Mouse (Mus musculus): Measurements from ENCODE around the gene Cstad. TPM values are rescaled to one million over a fixed set of nuclear protein-coding genes. Genes with fewer than 3 reads are reported as not detected.

The Cstad gene
- polyA plus RNA-seq, 1 experiment: 0.94 TPM

GRCm38 (mm10) chr2:30599621-30600020 is 4.8 kb downstream of the Cstad start:
- no peak overlapping the region for H3K27ac ChIP-seq (ENCODE audit: insufficient read depth, low read length)
- no peaks in the 10 kb centered on the region for H3K36me3 ChIP-seq (ENCODE audit: control insufficient read depth, insufficient read depth, low read length, poor library complexity, severe bottlenecking)
- H3K9me3 ChIP-seq (replicated peaks; ENCODE audit: control insufficient read depth, insufficient read depth, low read length, poor library complexity, severe bottlenecking): no peaks in the 10 kb centered on the region
- no peak overlapping the region for H3K4me3 ChIP-seq (ENCODE audit: low read depth, low read length)
- no peaks in the 10 kb centered on the region for H3K27me3 ChIP-seq (ENCODE audit: control insufficient read depth, insufficient read depth, low read length, poor library complexity, severe bottlenecking)
- no peak overlapping the region for H3K9ac ChIP-seq (ENCODE audit: low read depth, poor library complexity, severe bottlenecking)
- no peak for TF ChIP-seq POLR2A (IDR thresholded peaks at IDR 0.05; ENCODE audit: insufficient read depth, low read length)
- no peak for TF ChIP-seq CTCF (IDR thresholded peaks at IDR 0.05; ENCODE audit: low read depth, low read length)
- no peak for TF ChIP-seq EP300 (IDR thresholded peaks at IDR 0.05; ENCODE audit: insufficient read depth, low read depth, low read length)
- H3K4me1 ChIP-seq (ENCODE audit: control insufficient read depth, insufficient read depth, low read length): peaks cover 5% of the 10 kb centered on the region

GRCm38 (mm10) chr2:30600291-30600690 is 5.5 kb downstream of the Cstad start:
- no peak for TF ChIP-seq POLR2A (IDR thresholded peaks at IDR 0.05; ENCODE audit: insufficient read depth, low read length)
- TF ChIP-seq CTCF (IDR thresholded peaks at IDR 0.05; ENCODE audit: low read depth, low read length): no peak
- no peak for TF ChIP-seq EP300 (IDR thresholded peaks at IDR 0.05; ENCODE audit: insufficient read depth, low read depth, low read length)
- peaks cover 5% of the 10 kb centered on the region for H3K4me1 ChIP-seq (ENCODE audit: control insufficient read depth, insufficient read depth, low read length)
- no peaks in the 10 kb centered on the region for H3K9me3 ChIP-seq (replicated peaks; ENCODE audit: control insufficient read depth, insufficient read depth, low read length, poor library complexity, severe bottlenecking)
- no peaks in the 10 kb centered on the region for H3K36me3 ChIP-seq (ENCODE audit: control insufficient read depth, insufficient read depth, low read length, poor library complexity, severe bottlenecking)
- H3K27ac ChIP-seq (ENCODE audit: insufficient read depth, low read length): no peak overlapping the region
- 0 out of 2 replicates have a peak overlapping the region, but pooled peaks have one; percentile 23 for H3K9ac ChIP-seq (ENCODE audit: low read depth, poor library complexity, severe bottlenecking)
- H3K27me3 ChIP-seq (ENCODE audit: control insufficient read depth, insufficient read depth, low read length, poor library complexity, severe bottlenecking): no peaks in the 10 kb centered on the region
- H3K4me3 ChIP-seq (ENCODE audit: low read depth, low read length): peak overlapping the region; percentile 15

GRCm38 (mm10) chr2:30600965-30601841 is 6.4 kb downstream of the Cstad start:
- TF ChIP-seq CTCF (IDR thresholded peaks at IDR 0.05; ENCODE audit: low read depth, low read length): no peak
- no peak for TF ChIP-seq POLR2A (IDR thresholded peaks at IDR 0.05; ENCODE audit: insufficient read depth, low read length)
- no peak for TF ChIP-seq EP300 (IDR thresholded peaks at IDR 0.05; ENCODE audit: insufficient read depth, low read depth, low read length)
- H3K9ac ChIP-seq (ENCODE audit: low read depth, poor library complexity, severe bottlenecking): 0 out of 2 replicates have a peak overlapping the region, but pooled peaks have one; percentile 23
- no peak overlapping the region for H3K27ac ChIP-seq (ENCODE audit: insufficient read depth, low read length)
- H3K4me3 ChIP-seq (ENCODE audit: low read depth, low read length): no peak overlapping the region
- H3K36me3 ChIP-seq (ENCODE audit: control insufficient read depth, insufficient read depth, low read length, poor library complexity, severe bottlenecking): no peaks in the 10 kb centered on the region
- no peaks in the 10 kb centered on the region for H3K9me3 ChIP-seq (replicated peaks; ENCODE audit: control insufficient read depth, insufficient read depth, low read length, poor library complexity, severe bottlenecking)
- no peaks in the 10 kb centered on the region for H3K27me3 ChIP-seq (ENCODE audit: control insufficient read depth, insufficient read depth, low read length, poor library complexity, severe bottlenecking)
- peaks cover 7% of the 10 kb centered on the region for H3K4me1 ChIP-seq (ENCODE audit: control insufficient read depth, insufficient read depth, low read length)

GRCm38 (mm10) chr2:30602451-30602850 is 7.6 kb downstream of the Cstad start:
- no peak overlapping the region for H3K27ac ChIP-seq (ENCODE audit: insufficient read depth, low read length)
- H3K4me1 ChIP-seq (ENCODE audit: control insufficient read depth, insufficient read depth, low read length): peaks cover 7% of the 10 kb centered on the region
- H3K27me3 ChIP-seq (ENCODE audit: control insufficient read depth, insufficient read depth, low read length, poor library complexity, severe bottlenecking): no peaks in the 10 kb centered on the region
- no peak overlapping the region for H3K9ac ChIP-seq (ENCODE audit: low read depth, poor library complexity, severe bottlenecking)
- no peak overlapping the region for H3K4me3 ChIP-seq (ENCODE audit: low read depth, low read length)
- TF ChIP-seq CTCF (IDR thresholded peaks at IDR 0.05; ENCODE audit: low read depth, low read length): no peak
- no peak for TF ChIP-seq POLR2A (IDR thresholded peaks at IDR 0.05; ENCODE audit: insufficient read depth, low read length)
- TF ChIP-seq EP300 (IDR thresholded peaks at IDR 0.05; ENCODE audit: insufficient read depth, low read depth, low read length): no peak
- H3K9me3 ChIP-seq (replicated peaks; ENCODE audit: control insufficient read depth, insufficient read depth, low read length, poor library complexity, severe bottlenecking): no peaks in the 10 kb centered on the region
- no peaks in the 10 kb centered on the region for H3K36me3 ChIP-seq (ENCODE audit: control insufficient read depth, insufficient read depth, low read length, poor library complexity, severe bottlenecking)

- H3K27ac ChIP-seq (ENCODE audit: insufficient read depth, low read length): no peak overlapping the region
- H3K4me3 ChIP-seq (ENCODE audit: low read depth, low read length): no peak overlapping the region
- H3K4me1 ChIP-seq (ENCODE audit: control insufficient read depth, insufficient read depth, low read length): peaks cover 7% of the 10 kb centered on the region
- H3K36me3 ChIP-seq (ENCODE audit: control insufficient read depth, insufficient read depth, low read length, poor library complexity, severe bottlenecking): no peaks in the 10 kb centered on the region
- no peak overlapping the region for H3K9ac ChIP-seq (ENCODE audit: low read depth, poor library complexity, severe bottlenecking)
- no peaks in the 10 kb centered on the region for H3K9me3 ChIP-seq (replicated peaks; ENCODE audit: control insufficient read depth, insufficient read depth, low read length, poor library complexity, severe bottlenecking)
- TF ChIP-seq POLR2A (IDR thresholded peaks at IDR 0.05; ENCODE audit: insufficient read depth, low read length): no peak
- no peak for TF ChIP-seq CTCF (IDR thresholded peaks at IDR 0.05; ENCODE audit: low read depth, low read length)
- TF ChIP-seq EP300 (IDR thresholded peaks at IDR 0.05; ENCODE audit: insufficient read depth, low read depth, low read length): no peak
- H3K27me3 ChIP-seq (ENCODE audit: control insufficient read depth, insufficient read depth, low read length, poor library complexity, severe bottlenecking): no peaks in the 10 kb centered on the region
Measured at GRCm38 (mm10) chr2:30603731-30604130, 8.9 kb downstream of the Cstad start.

Data from ES-Bruce4 (cell line).